Mouse (Mus musculus): ENCODE data around the gene BC048507. TPM values are rescaled to one million over a fixed set of nuclear protein-coding genes. Genes with fewer than 3 reads are reported as not detected.

Gene BC048507
- polyA plus RNA-seq, 1 experiment: not detected

Other genes with a start within 250 kb of the BC048507 start
- 0.44 and 0.92 TPM in 2 replicates for gene Gm49345, start 225.6 kb upstream of the BC048507 start, polyA plus RNA-seq (2012; rRNA removed)
- 0.81 and 1.0 TPM in 2 replicates for gene Zfp729a, start 225.5 kb upstream of the BC048507 start, polyA plus RNA-seq (2012; rRNA removed)
- gene Zfp738, start 176.3 kb upstream of the BC048507 start, polyA plus RNA-seq (2012; rRNA removed): 5.5 and 6.1 TPM in 2 replicates
- 1.3 and 1.6 TPM in 2 replicates for gene Zfp65, start 134.2 kb upstream of the BC048507 start, polyA plus RNA-seq (2012; rRNA removed)
- gene Zfp85, start 108.1 kb upstream of the BC048507 start, polyA plus RNA-seq (2012; rRNA removed): 0.69 and 0.96 TPM in 2 replicates
- gene Zfp493, start 83.6 kb upstream of the BC048507 start, polyA plus RNA-seq (2012; rRNA removed): 0.45 and 1.0 TPM in 2 replicates
- 0.57 and 0.89 TPM in 2 replicates for gene Zfp273, start 49.6 kb upstream of the BC048507 start, polyA plus RNA-seq (2012; rRNA removed)
- 1.3 and 1.9 TPM in 2 replicates for gene Gm10037, start 32.2 kb upstream of the BC048507 start, polyA plus RNA-seq (2012; rRNA removed)